Mouse (Mus musculus) limb, embryonic 13.5 days (tissue): ENCODE data around the gene Hoxd4. TPM values are rescaled to one million over a fixed set of nuclear protein-coding genes. Genes with fewer than 3 reads are reported as not detected.

Source experiments
- ATAC-seq: fragments of 200-750 bp; cut with Nextera tagmentation; 2 replicates; pipeline ENCODE4 v1.8.0; 2017; ENCODE audit warnings: low read depth, moderate number of reproducible peaks, moderate TSS enrichment; ENCODE audit not compliant: low FRiP score
- H3K27ac ChIP-seq: fragments of 300-500 bp; sonication (generic); 2 replicates; pipeline ENCODE4 v1.5.1; 2015; ENCODE audit warnings: inconsistent platforms, mild to moderate bottlenecking, moderate library complexity
- H3K27me3 ChIP-seq: fragments of 300-500 bp; sonication (generic); 2 replicates; pipeline ENCODE4 v1.6.1; 2015; ENCODE audit warnings: mild to moderate bottlenecking, inconsistent platforms
- H3K36me3 ChIP-seq: fragments of 300-500 bp; sonication (generic); 2 replicates; pipeline ENCODE4 v1.6.1; 2015; ENCODE audit warnings: inconsistent platforms, mild to moderate bottlenecking, moderate library complexity
- H3K4me1 ChIP-seq: fragments of 300-500 bp; sonication (generic); 2 replicates; pipeline ENCODE4 v1.6.1; 2015; ENCODE audit warnings: inconsistent platforms
- H3K4me2 ChIP-seq: fragments of 300-500 bp; sonication (generic); replicated peaks from 2 replicates; pipeline ENCODE4 v1.6.1; 2015; ENCODE audit warnings: inconsistent platforms, mild to moderate bottlenecking, moderate library complexity
- H3K4me3 ChIP-seq: fragments of 300-500 bp; sonication (generic); 2 replicates; pipeline ENCODE4 v1.5.1; 2015; ENCODE audit warnings: moderate library complexity, mild to moderate bottlenecking, inconsistent platforms
- H3K9ac ChIP-seq: fragments of 300-500 bp; sonication (generic); 2 replicates; pipeline ENCODE4 v1.6.1; 2015; ENCODE audit warnings: mild to moderate bottlenecking, inconsistent platforms
- H3K9me3 ChIP-seq: fragments of 300-500 bp; sonication (generic); 2 replicates; pipeline ENCODE4 v1.6.1; 2016; ENCODE audit warnings: inconsistent platforms
- WGBS: fragments of 180-500 bp; shearing (Covaris S2); methylation state at CpG from one replicate; pipeline ENCODE4 v1.1.7; 2015; 5-methylcytosine and 5-hydroxymethylcytosine counted together
- microRNA counts: library from miRNA; unstranded; fragments of <30 nt; microRNA quantifications from one replicate; lab custom pipeline; 2016
- microRNA-seq: library from miRNA; unstranded; fragments of <30 nt; microRNA quantifications from one replicate; pipeline ENCODE4, GENCODE M21; 2016
- polyA plus RNA-seq: library from polyadenylated mRNA; unstranded; fragments of >200 nt; fragmentation: Nextera tagmentation; extraction: Ambion mirVana; gene quantifications from 2 replicates; pipeline ENCODE4 v1.2.1, GENCODE M21; 2015

Gene Hoxd4
- polyA plus RNA-seq, 1 experiment from 2014 or later, result 0.55 TPM

- Histone ChIP-seq H3K9me3 (no peaks in the 10 kb centered on the region), H3K4me3 (peak within 1 kb of the TSS; percentile 54), H3K9ac (peak within 1 kb of the TSS; percentile 48; the same call in 1 of the 2 replicates), H3K36me3 (no peaks in the 10 kb centered on the region), H3K27ac (no peak within 1 kb of the TSS), H3K27me3 (peaks cover 90% of the 10 kb centered on the region), H3K4me2 (peak within 1 kb of the TSS; percentile 95), H3K4me1 (peaks cover 20% of the 10 kb centered on the region)
- ATAC-seq, result peak; percentile 88
- WGBS, result under 1% methylated on average over 61 of the region's 61 CpGs
Measured at GRCm38 (mm10) chr2:74762522-74763244, 51.0 kb downstream of the Hoxd4 start, which contains the start of gene Hoxd1. Gene Hoxd1 (plus strand): TSS chr2:74762980.

GRCm38 (mm10) chr2:74763245-74763735 lies 51.6 kb downstream of the Hoxd4 start:
- Histone ChIP-seq H3K27ac (no peak overlapping the region), H3K36me3 (no peaks in the 10 kb centered on the region), H3K9me3 (no peaks in the 10 kb centered on the region), H3K4me2 (peak overlapping the region; percentile 95), H3K27me3 (peaks cover 84% of the 10 kb centered on the region), H3K4me1 (peaks cover 20% of the 10 kb centered on the region), H3K9ac (peak overlapping the region; percentile 48; the same call in 1 of the 2 replicates), H3K4me3 (peak overlapping the region; percentile 54)
- peak; percentile 28; the same call in 1 of the 2 replicates for ATAC-seq
- whole genome bisulfite sequencing, result under 1% methylated on average over 53 of the region's 53 CpGs

GRCm38 (mm10) chr2:74763976-74764375 lies 52.2 kb downstream of the Hoxd4 start:
- H3K4me2 ChIP-seq, result peak overlapping the region; percentile 95; the same call in 1 of the 2 replicates

GRCm38 (mm10) chr2:74774359-74774758 lies 62.6 kb downstream of the Hoxd4 start:
- Histone ChIP-seq H3K36me3 (no peaks in the 10 kb centered on the region), H3K4me1 (no peaks in the 10 kb centered on the region), H3K27me3 (peaks cover 26% of the 10 kb centered on the region), H3K9ac (no peak overlapping the region), H3K4me3 (no peak overlapping the region), H3K9me3 (no peaks in the 10 kb centered on the region), H3K4me2 (no peak overlapping the region), H3K27ac (no peak overlapping the region)
- WGBS, result 83% methylated on average over 2 of the region's 2 CpGs
- ATAC-seq, result no peak

More at GRCm38 (mm10) chr2:74763976-74764375, 52.2 kb downstream of the Hoxd4 start:
- Histone ChIP-seq H3K9ac (no peak overlapping the region), H3K36me3 (no peaks in the 10 kb centered on the region), H3K4me3 (peak overlapping the region; percentile 54; the same call in 1 of the 2 replicates), H3K9me3 (no peaks in the 10 kb centered on the region), H3K27ac (no peak overlapping the region), H3K4me1 (peaks cover 20% of the 10 kb centered on the region), H3K27me3 (peaks cover 85% of the 10 kb centered on the region)
- ATAC-seq, result no peak
- 29% methylated on average over 10 of the region's 10 CpGs for WGBS

GRCm38 (mm10) chr2:74777536-74778275 lies 66.0 kb downstream of the Hoxd4 start:
- Histone ChIP-seq H3K36me3 (no peaks in the 10 kb centered on the region), H3K9me3 (no peaks in the 10 kb centered on the region), H3K4me1 (no peaks in the 10 kb centered on the region), H3K4me3 (no peak overlapping the region), H3K4me2 (no peak overlapping the region), H3K27ac (no peak overlapping the region), H3K27me3 (peaks cover 17% of the 10 kb centered on the region), H3K9ac (no peak overlapping the region)
- ATAC-seq, result no peak
- WGBS, result 69% methylated on average over 13 of the region's 13 CpGs

MicroRNA genes within 50 kb of the gene (microRNA counts, 519-probe panel; counts per million panel counts)
- 3,640 counts per million, percentile 67 among the panel's probes with 10 or more counts for microRNA mmu-miR-10b (lab: Ali Mortazavi, UCI)

Small RNA genes lying within 50 kb of the gene (microRNA-seq; reads per million reads assigned to microRNA genes)
- gene Gm44463 (not detected), gene Mir10b (14,911 reads per million, percentile 96 among the genes with 10 or more reads in this experiment)

Other genes starting within 250 kb of the Hoxd4 start
- gene Lnpk, start 132.5 kb upstream of the Hoxd4 start, polyA plus RNA-seq, result 53.2 and 55.4 TPM in 2 replicates
- 2.3 and 3.2 TPM in 2 replicates for gene Evx2, start 52.4 kb upstream of the Hoxd4 start, polyA plus RNA-seq
- gene Hoxd13, start 43.6 kb upstream of the Hoxd4 start, polyA plus RNA-seq, result 48.5 and 55.5 TPM in 2 replicates
- 59.3 and 67.1 TPM in 2 replicates for gene Hoxd12, start 36.9 kb upstream of the Hoxd4 start, polyA plus RNA-seq
- 19.1 TPM in 2 replicates for gene Hoxd11, start 32.4 kb upstream of the Hoxd4 start, polyA plus RNA-seq
- gene Hoxd10, start 20.0 kb upstream of the Hoxd4 start, polyA plus RNA-seq, result 26.0 and 26.2 TPM in 2 replicates
- 10.7 and 10.9 TPM in 2 replicates for gene Hoxd9, start 14.2 kb upstream of the Hoxd4 start, polyA plus RNA-seq
- 7.3 and 7.5 TPM in 2 replicates for gene Hoxd8, start 7.3 kb upstream of the Hoxd4 start, polyA plus RNA-seq
- gene Hoxd3, start within 50 bp of the Hoxd4 start, polyA plus RNA-seq, result 0.84 and 0.88 TPM in 2 replicates
- gene Gm28230, start 14.8 kb downstream of the Hoxd4 start, polyA plus RNA-seq, result 0.08 and 0.26 TPM in 2 replicates
- 0.61 and 0.69 TPM in 2 replicates for gene Hoxd1, start 51.1 kb downstream of the Hoxd4 start, polyA plus RNA-seq
- gene Mtx2, start 113.9 kb downstream of the Hoxd4 start, polyA plus RNA-seq, result 110 and 121 TPM in 2 replicates